Mouse (Mus musculus) CH12.LX (cell line): ENCODE results near the gene Ikzf3. TPM values are rescaled to one million over a fixed set of nuclear protein-coding genes. Genes with fewer than 3 reads are reported as not detected.

Source experiments
- DNase-seq: peaks from one replicate; pipeline ENCODE4 v3.0.0-alpha.2; 2013; ENCODE audit errors: extremely low read depth
- H3K27ac ChIP-seq: 2 replicates; pipeline ENCODE4 v1.5.1; 2012; ENCODE audit warnings: low read depth, mild to moderate bottlenecking, control low read depth, moderate library complexity; ENCODE audit not compliant: insufficient read depth
- H3K27me3 ChIP-seq: replicated peaks from 2 replicates; pipeline ENCODE3; 2012; ENCODE audit warnings: inconsistent platforms
- H3K36me3 ChIP-seq, 2 experiments: replicated peaks in 1 of 2; 2 replicates each; pipeline versions ENCODE3 to v1.6.1; 2012; ENCODE audit warnings: inconsistent platforms in 1 of 2, low read length in 1 of 2, mild to moderate bottlenecking in 1 of 2, mixed read lengths in 1 of 2, moderate library complexity in 1 of 2; ENCODE audit not compliant: control insufficient read depth in 1 of 2, insufficient read depth in 1 of 2
- H3K4me1 ChIP-seq, 2 experiments: 2 replicates each; pipeline ENCODE4 v1.6.1; 2012; ENCODE audit warnings: inconsistent platforms in 1 of 2, moderate library complexity in 1 of 2; ENCODE audit not compliant: insufficient read depth in 2 of 2, control insufficient read depth in 1 of 2
- H3K4me2 ChIP-seq: 2 replicates; pipeline ENCODE4 v1.6.1; 2012; ENCODE audit warnings: low read depth, mild to moderate bottlenecking, control low read depth; ENCODE audit not compliant: poor library complexity, insufficient read depth, severe bottlenecking
- H3K4me3 ChIP-seq, 3 experiments: fragments of 150-350 bp in 1 of 3; sonication (generic) in 1 of 3; replicated peaks in 1 of 3; 2 replicates each; pipeline versions ENCODE3 to v1.5.1; 2011 to 2012; ENCODE audit warnings: low read depth in 2 of 3, low read length in 2 of 3, mild to moderate bottlenecking in 2 of 3, moderate library complexity in 2 of 3, control low read depth in 1 of 3, improper control_type of control experiment in 1 of 3, inconsistent platforms in 1 of 3, mixed read lengths in 1 of 3; ENCODE audit not compliant: poor library complexity in 1 of 3
- H3K79me2 ChIP-seq: replicated peaks from 2 replicates; pipeline ENCODE4 v1.6.1; 2012; ENCODE audit warnings: mild to moderate bottlenecking, moderate library complexity; ENCODE audit not compliant: control insufficient read depth, poor library complexity, insufficient read depth, severe bottlenecking; ENCODE audit errors: extremely low read depth
- H3K9ac ChIP-seq: 2 replicates; pipeline ENCODE4 v1.6.1; 2012; ENCODE audit warnings: low read depth, mild to moderate bottlenecking, control low read depth, moderate library complexity; ENCODE audit not compliant: insufficient read depth
- H3K9me3 ChIP-seq: replicated peaks from 2 replicates; pipeline ENCODE3; 2012; ENCODE audit warnings: low read length, inconsistent platforms, mixed read lengths
- ELF1 ChIP-seq: IDR thresholded peaks from 2 replicates; pipeline ENCODE4 v1.6.1; 2014; ENCODE audit warnings: low read depth, mild to moderate bottlenecking, inconsistent platforms, low read length, improper control_type of control experiment
- EP300 ChIP-seq: IDR thresholded peaks from 2 replicates; pipeline ENCODE4 v1.6.1; 2011; ENCODE audit warnings: low read length, improper control_type of control experiment
- ETS1 ChIP-seq: conservative IDR thresholded peaks from 2 replicates; pipeline ENCODE4 v1.6.1; 2012; ENCODE audit warnings: low read depth, mild to moderate bottlenecking, inconsistent platforms, low read length, improper control_type of control experiment, moderate library complexity
- GABPA ChIP-seq: IDR thresholded peaks from 2 replicates; pipeline ENCODE4 v1.6.1; 2012; ENCODE audit warnings: low read depth, low read length, improper control_type of control experiment, inconsistent platforms; ENCODE audit not compliant: insufficient replicate concordance
- JUN ChIP-seq: IDR thresholded peaks from 2 replicates; pipeline ENCODE4 v1.6.1; 2011; ENCODE audit warnings: low read depth, mild to moderate bottlenecking, low read length, improper control_type of control experiment, moderate library complexity; ENCODE audit not compliant: insufficient read depth
- MAX ChIP-seq: IDR thresholded peaks from 2 replicates; pipeline ENCODE4 v1.6.1; 2011; ENCODE audit warnings: low read length, improper control_type of control experiment
- MAZ ChIP-seq: IDR thresholded peaks from 2 replicates; pipeline ENCODE4 v1.6.1; 2012; ENCODE audit warnings: low read depth, mild to moderate bottlenecking, inconsistent platforms, low read length, improper control_type of control experiment, moderate library complexity
- MEF2A ChIP-seq: IDR thresholded peaks from 2 replicates; pipeline ENCODE4 v1.6.1; 2014; ENCODE audit warnings: low read depth, mild to moderate bottlenecking, inconsistent platforms, low read length, improper control_type of control experiment, borderline replicate concordance
- MYC ChIP-seq: IDR thresholded peaks from 2 replicates; pipeline ENCODE4 v1.6.1; 2011; ENCODE audit warnings: low read depth, mild to moderate bottlenecking, improper control_type of control experiment, low read length
- NELFE ChIP-seq: IDR thresholded peaks from 2 replicates; pipeline ENCODE4 v1.6.1; 2011; ENCODE audit warnings: low read depth, low read length, improper control_type of control experiment
- PAX5 ChIP-seq: IDR thresholded peaks from 2 replicates; pipeline ENCODE4 v1.6.1; 2012; ENCODE audit warnings: low read length, inconsistent platforms, mixed read lengths
- POLR2A ChIP-seq: IDR thresholded peaks from 2 replicates; pipeline ENCODE4 v1.6.1; 2011; ENCODE audit warnings: low read depth, mild to moderate bottlenecking, improper control_type of control experiment, low read length
- SIN3A ChIP-seq: IDR thresholded peaks from 2 replicates; pipeline ENCODE4 v1.6.1; 2012; ENCODE audit warnings: low read length, improper control_type of control experiment, inconsistent platforms
- SMC3 ChIP-seq: IDR thresholded peaks from 2 replicates; pipeline ENCODE4 v1.6.1; 2011; ENCODE audit warnings: low read depth, low read length, improper control_type of control experiment
- TBP ChIP-seq: conservative IDR thresholded peaks from 2 replicates; pipeline ENCODE4 v1.6.1; 2011; ENCODE audit warnings: low read depth, low read length, improper control_type of control experiment
- TCF12 ChIP-seq: IDR thresholded peaks from 2 replicates; pipeline ENCODE4 v1.6.1; 2014; ENCODE audit warnings: low read depth, mild to moderate bottlenecking, inconsistent platforms, low read length, improper control_type of control experiment
- UBTF ChIP-seq: IDR thresholded peaks from 2 replicates; pipeline ENCODE4 v1.6.1; 2012; ENCODE audit warnings: low read depth, mild to moderate bottlenecking, inconsistent platforms, low read length, improper control_type of control experiment, moderate library complexity
- USF1 ChIP-seq: IDR thresholded peaks from 2 replicates; pipeline ENCODE4 v1.6.1; 2014; ENCODE audit warnings: low read depth, mild to moderate bottlenecking, inconsistent platforms, low read length, improper control_type of control experiment
- USF2 ChIP-seq: conservative IDR thresholded peaks from 2 replicates; pipeline ENCODE4 v1.6.1; 2011; ENCODE audit warnings: low read depth, low read length, improper control_type of control experiment
- ZMIZ1 ChIP-seq: IDR thresholded peaks from 2 replicates; pipeline ENCODE4 v1.6.1; 2012; ENCODE audit warnings: low read depth, mild to moderate bottlenecking, inconsistent platforms, low read length, improper control_type of control experiment
- dilution Hi-C: fragments of 300-500 bp; cut with MboI; formaldehyde crosslinking; loops from 2 replicates; pipeline ENCODE4 v1.14.3; 2020; ENCODE audit warnings: low sequenced_read_pairs; ENCODE audit not compliant: extremely low pct_unique_long_range_greater_than_20kb, extremely low pct_ligation_motif_present
- in situ Hi-C: fragments of 300-500 bp; cut with MboI; formaldehyde crosslinking; loops from 3 replicates; pipeline ENCODE4 v1.14.3; 2019; ENCODE audit warnings: low sequenced_read_pairs, low pct_ligation_motif_present, low pct_unique_long_range_greater_than_20kb, mixed read lengths
- polyA plus RNA-seq: library from polyadenylated mRNA; unstranded; fragments of >175 nt; gene quantifications from 2 replicates; pipeline ENCODE4 v1.2.1, GENCODE M21; 2012; ENCODE audit warnings: low read depth; ENCODE audit not compliant: insufficient read length
- total RNA-seq, 2 experiments: library from RNA; depleted of rRNA; stranded (reverse); fragments of 300-350 nt in 1 of 2; fragments of >200 nt in 1 of 2; gene quantifications; 2 replicates each; pipeline ENCODE4 v1.2.3; 2012 to 2014

Ikzf3 gene
- total and polyA plus RNA-seq, 3 experiments: 110 to 238 (median 130) TPM

GRCm38 (mm10) chr11:98582551-98583264, 36.9 kb upstream of the Ikzf3 start:
- Histone ChIP-seq H3K27ac (no peak overlapping the region), H3K27me3 (no peaks in the 10 kb centered on the region)
- no peak for TF ChIP-seq MYC
- TF ChIP-seq PAX5: no peak
- TF ChIP-seq ETS1: no peak
- no peak for TF ChIP-seq POLR2A
- TF ChIP-seq MAX: no peak
- TF ChIP-seq EP300: no peak
- TF ChIP-seq NELFE: no peak
- no peak for TF ChIP-seq TCF12
- no peak for TF ChIP-seq USF1
- TF ChIP-seq, all 38 proteins: peak for 0
- Histone ChIP-seq H3K4me3 (no peak overlapping the region), H3K79me2 (peaks cover 17% of the 10 kb centered on the region), H3K9ac (no peak overlapping the region), H3K4me1 (peaks cover 16 to 26% of the 10 kb centered on the region in 2 experiments), H3K4me2 (no peak overlapping the region), H3K36me3 (peaks cover 35 to 56% of the 10 kb centered on the region in 2 experiments), H3K9me3 (peaks cover 1% of the 10 kb centered on the region)
- in situ Hi-C loops: no loop called here
- DNase-seq: no peak
- dilution Hi-C loops: no loop called here

- H3K4me3 ChIP-seq: no peak overlapping the region
- peaks cover 35 to 58% of the 10 kb centered on the region in 2 experiments for H3K36me3 ChIP-seq
- peaks cover 17% of the 10 kb centered on the region for H3K79me2 ChIP-seq
- no peaks in the 10 kb centered on the region for H3K27me3 ChIP-seq
- H3K9me3 ChIP-seq: peaks cover 2% of the 10 kb centered on the region
- no peak for DNase-seq
- dilution Hi-C loops (no loop called here), in situ Hi-C loops (no loop called here)
- peaks cover 16 to 23% of the 10 kb centered on the region in 2 experiments for H3K4me1 ChIP-seq
- TF ChIP-seq MAZ: no peak
- TF ChIP-seq ELF1: no peak
- no peak for TF ChIP-seq GABPA
- TF ChIP-seq ETS1: no peak
- no peak for TF ChIP-seq JUN
- TF ChIP-seq PAX5: no peak
- no peak for TF ChIP-seq UBTF
- TF ChIP-seq MEF2A: no peak
- no peak for TF ChIP-seq ZMIZ1
- TF ChIP-seq TBP: no peak
- no peak for TF ChIP-seq SMC3
- no peak for TF ChIP-seq USF2
- TF ChIP-seq SIN3A: no peak
- no peak overlapping the region for H3K4me2 ChIP-seq
- H3K9ac ChIP-seq: no peak overlapping the region
- H3K27ac ChIP-seq: no peak overlapping the region
These were observed 36.2 kb upstream of the Ikzf3 start for GRCm38 (mm10) chr11:98582030-98582388.
